Mouse (Mus musculus) small intestine, adult 2 months (tissue): ENCODE results near the gene Suclg1.

ENCODE experiments used
- CTCF ChIP-seq: fragments of 200-500 bp; IDR thresholded peaks from 2 replicates; pipeline ENCODE4 v1.5.1; 2012; ENCODE audit warnings: low read depth, mild to moderate bottlenecking, control low read depth, inconsistent platforms, low read length, moderate library complexity, mixed read lengths; ENCODE audit not compliant: insufficient replicate concordance, insufficient read length; ENCODE audit errors: extremely low read depth
- POLR2A ChIP-seq: fragments of 200-500 bp; IDR thresholded peaks from 2 replicates; pipeline ENCODE4 v1.6.1; 2012; ENCODE audit warnings: low read depth, mild to moderate bottlenecking, control low read depth, inconsistent platforms, low read length, moderate library complexity

- TF ChIP-seq CTCF (no peak), POLR2A (no peak)
Observed at GRCm38 (mm10) chr6:73311335-73311734, 63.2 kb downstream of the Suclg1 start.
